Mouse (Mus musculus) erythroblast, embryonic 14.5 days (primary cell): Measurements from ENCODE around the gene Hipk2.

Experiments used
- GATA1 ChIP-seq: IDR thresholded peaks from 2 replicates; pipeline ENCODE4 v1.6.1; 2012; ENCODE audit warnings: low read length, inconsistent platforms, mixed read lengths
- TAL1 ChIP-seq: IDR thresholded peaks from 3 replicates; pipeline ENCODE4 v1.6.1; 2012; ENCODE audit warnings: low read length, inconsistent platforms, mixed read lengths

DNA sequence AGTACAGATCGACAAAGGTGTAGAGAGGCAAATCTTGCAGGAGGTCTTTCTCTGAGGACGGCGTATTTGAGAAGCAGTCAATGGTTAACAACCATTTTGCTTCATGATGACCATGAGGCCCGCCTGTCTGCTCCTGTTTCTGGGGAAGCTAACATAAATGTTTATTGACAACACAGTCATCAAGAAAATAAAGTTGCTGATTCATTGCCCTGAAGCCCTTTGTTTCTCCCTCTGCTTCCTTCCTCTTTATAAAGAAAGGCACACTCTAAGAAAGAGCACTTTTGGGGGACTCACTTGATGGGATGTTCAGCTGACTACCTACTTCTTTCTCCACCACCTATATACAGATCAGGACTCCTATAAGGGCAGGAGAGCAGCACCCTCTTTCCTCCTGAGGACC, 42.8 kb upstream of the Hipk2 start:
- TF ChIP-seq TAL1 (no peak), GATA1 (no peak)
